Mouse (Mus musculus) hindbrain, postnatal 0 days (tissue): ENCODE results near the gene Jund. TPM values are rescaled to one million over a fixed set of nuclear protein-coding genes. Genes with fewer than 3 reads are reported as not detected.

Experiments
- ATAC-seq: fragments of 200-750 bp; cut with Nextera tagmentation; 2 replicates; pipeline ENCODE4 v1.8.0; 2017; ENCODE audit warnings: mild to moderate bottlenecking, moderate TSS enrichment, moderate library complexity
- DNase-seq: peaks from one replicate; pipeline ENCODE4 v3.0.0-alpha.2; 2015; ENCODE audit warnings: low spot score
- H3K27ac ChIP-seq: fragments of 300-500 bp; sonication (generic); 2 replicates; pipeline ENCODE4 v1.5.1; 2014; ENCODE audit warnings: mild to moderate bottlenecking
- H3K27me3 ChIP-seq: fragments of 300-500 bp; sonication (generic); 2 replicates; pipeline ENCODE4 v1.6.1; 2014; ENCODE audit warnings: low read length, mixed read lengths; ENCODE audit not compliant: insufficient read depth
- H3K36me3 ChIP-seq: fragments of 300-500 bp; sonication (generic); 2 replicates; pipeline ENCODE4 v1.6.1; 2014; ENCODE audit warnings: low read length, mixed read lengths; ENCODE audit not compliant: insufficient read depth
- H3K4me1 ChIP-seq: fragments of 300-500 bp; sonication (generic); 2 replicates; pipeline ENCODE4 v1.6.1; 2014; ENCODE audit warnings: antibody characterized with exemption, low read length, mixed read lengths; ENCODE audit not compliant: insufficient read depth
- H3K4me2 ChIP-seq: fragments of 300-500 bp; sonication (generic); 2 replicates; pipeline ENCODE4 v1.6.1; 2014; ENCODE audit warnings: low read depth, mild to moderate bottlenecking, low read length, moderate library complexity, mixed read lengths
- H3K4me3 ChIP-seq: fragments of 300-500 bp; sonication (generic); 2 replicates; pipeline ENCODE4 v1.5.1; 2014; ENCODE audit warnings: low read length
- H3K9ac ChIP-seq: fragments of 300-500 bp; sonication (generic); replicated peaks from 2 replicates; pipeline ENCODE4 v1.6.1; 2014; ENCODE audit warnings: mild to moderate bottlenecking, low read length, moderate library complexity, mixed read lengths
- H3K9me3 ChIP-seq: fragments of 300-500 bp; sonication (generic); 2 replicates; pipeline ENCODE4 v1.6.1; 2016; ENCODE audit warnings: low read length, mixed read lengths
- CTCF ChIP-seq: IDR thresholded peaks from 2 replicates; pipeline ENCODE4 v1.5.1; 2016; ENCODE audit warnings: antibody characterized with exemption, control low read depth, low read depth
- WGBS: fragments of 180-500 bp; shearing (Covaris S2); extraction: QIAGEN DNeasy Blood & Tissue Kit; methylation state at CpG from one replicate; pipeline ENCODE4 v1.1.7; 2014; 5-methylcytosine and 5-hydroxymethylcytosine counted together
- polyA plus RNA-seq: library from polyadenylated mRNA; unstranded; fragments of >200 nt; fragmentation: Nextera tagmentation; extraction: Ambion mirVana; gene quantifications from 2 replicates; pipeline ENCODE4 v1.2.1, GENCODE M21; 2015
- total RNA-seq: library from RNA; depleted of rRNA; stranded (reverse); fragments of >200 nt; gene quantifications from 2 replicates; pipeline ENCODE4 v1.2.3, GENCODE M21; 2014

Gene Jund
- total and polyA plus RNA-seq, 2 experiments from 2014 or later = 96.3 to 486 TPM

DNA sequence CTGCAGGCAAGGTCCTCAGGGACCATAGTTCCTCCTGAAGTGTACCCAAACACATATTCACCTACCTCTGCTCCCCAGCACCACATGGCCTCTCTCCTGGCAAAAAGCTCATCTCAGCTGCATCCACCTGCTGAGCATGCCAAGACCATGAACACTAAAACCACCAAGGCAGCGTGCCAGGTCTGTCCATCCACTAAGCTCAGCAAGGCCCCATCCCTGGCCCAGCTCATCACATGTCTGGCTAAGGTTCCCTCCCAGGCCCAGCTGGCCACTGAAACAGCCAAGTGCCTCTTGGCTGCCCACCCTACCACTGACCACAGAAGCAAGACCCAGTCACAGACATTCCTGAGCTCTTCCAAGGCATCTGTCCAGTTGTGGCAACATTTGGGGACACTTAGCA lies 11.5 kb downstream of the Jund start:
- no peak overlapping the region for H3K4me2 ChIP-seq
- no peak overlapping the region for H3K27ac ChIP-seq
- no peaks in the 10 kb centered on the region for H3K9me3 ChIP-seq
- no peak for TF ChIP-seq CTCF
- H3K27me3 ChIP-seq = no peaks in the 10 kb centered on the region
- DNase-seq (no peak), ATAC-seq (no peak)
- no peaks in the 10 kb centered on the region for H3K4me1 ChIP-seq
- no peak overlapping the region for H3K9ac ChIP-seq
- H3K36me3 ChIP-seq = no peaks in the 10 kb centered on the region
- WGBS = 62% methylated on average over 1 of the region's 1 CpGs
- no peak overlapping the region for H3K4me3 ChIP-seq

DNA sequence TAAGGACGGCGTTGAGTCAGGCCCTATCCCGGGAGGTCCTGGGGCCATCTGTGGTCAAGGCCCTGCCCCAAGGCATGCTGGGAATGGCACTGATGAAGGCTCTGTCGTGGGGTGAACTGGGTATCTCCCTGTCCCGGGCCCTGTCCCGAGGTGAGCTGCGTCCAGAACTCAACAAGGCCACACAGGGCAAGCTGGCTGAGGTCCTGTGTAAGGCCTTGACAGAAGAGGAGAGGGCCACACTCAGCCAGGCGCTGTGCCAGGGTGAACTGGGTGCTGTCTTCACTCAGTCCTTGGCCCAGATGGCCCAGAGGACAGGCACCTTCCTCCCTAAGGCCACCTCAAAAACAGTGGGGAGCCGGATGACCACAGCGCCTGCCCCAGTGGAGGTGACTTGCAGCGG lies 12.3 kb downstream of the Jund start:
- no peak for TF ChIP-seq CTCF
- ATAC-seq = no peak
- no peak for DNase-seq
- H3K4me3 ChIP-seq = no peak overlapping the region
- no peak overlapping the region for H3K4me2 ChIP-seq
- no peaks in the 10 kb centered on the region for H3K36me3 ChIP-seq
- 87% methylated on average over 11 of the region's 11 CpGs for WGBS
- H3K27me3 ChIP-seq = no peaks in the 10 kb centered on the region
- H3K27ac ChIP-seq = no peak overlapping the region
- no peaks in the 10 kb centered on the region for H3K9me3 ChIP-seq
- no peaks in the 10 kb centered on the region for H3K4me1 ChIP-seq
- no peak overlapping the region for H3K9ac ChIP-seq

DNA sequence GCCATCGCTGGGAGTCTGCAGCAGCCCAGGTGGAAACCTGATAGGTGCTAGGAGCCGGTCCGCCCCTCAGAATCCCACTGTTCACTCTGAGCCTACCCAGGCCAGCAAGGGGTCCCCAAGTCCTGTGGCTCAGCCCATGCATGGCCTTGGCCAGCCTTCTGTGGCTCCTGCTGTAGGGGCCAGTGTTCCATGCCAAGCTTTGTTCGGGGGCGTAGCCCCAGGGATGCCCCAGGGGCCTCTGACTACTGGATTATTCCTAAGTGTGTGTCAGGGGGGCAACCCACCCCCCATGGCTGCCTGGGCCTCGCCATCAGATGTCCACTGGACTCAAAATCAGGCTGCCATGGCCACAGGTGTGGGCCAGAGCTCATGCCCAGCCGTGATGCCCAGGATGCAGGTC lies 15.2 kb downstream of the Jund start:
- WGBS = 78% methylated on average over 7 of the region's 7 CpGs
- ATAC-seq (no peak), DNase-seq (no peak)
- Histone ChIP-seq H3K36me3 (no peaks in the 10 kb centered on the region), H3K4me2 (no peak overlapping the region), H3K4me1 (no peaks in the 10 kb centered on the region), H3K9ac (no peak overlapping the region), H3K9me3 (no peaks in the 10 kb centered on the region), H3K27me3 (no peaks in the 10 kb centered on the region), H3K27ac (no peak overlapping the region), H3K4me3 (no peak overlapping the region)
- TF ChIP-seq CTCF = no peak

DNA sequence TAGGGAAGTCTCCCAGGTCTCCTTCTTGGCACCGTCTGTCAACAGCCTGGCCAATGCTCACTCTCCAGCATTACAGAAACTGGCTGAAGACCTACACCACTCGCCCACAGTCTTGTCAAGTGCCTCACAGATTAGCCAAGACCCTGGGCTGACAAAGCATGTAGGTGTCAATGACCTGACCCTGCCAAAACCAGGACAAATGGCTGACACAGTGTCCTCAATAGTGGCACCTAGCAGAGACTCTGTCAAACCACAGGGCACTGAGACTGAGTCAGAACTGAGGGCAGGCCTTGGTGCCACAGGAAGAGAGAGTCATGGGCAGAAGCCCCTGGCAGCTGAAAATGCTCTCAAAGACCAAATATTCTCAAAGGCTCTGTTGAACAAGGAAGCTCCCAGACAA lies 16.3 kb downstream of the Jund start:
- WGBS = 70% methylated on average over 2 of the region's 2 CpGs

DNA sequence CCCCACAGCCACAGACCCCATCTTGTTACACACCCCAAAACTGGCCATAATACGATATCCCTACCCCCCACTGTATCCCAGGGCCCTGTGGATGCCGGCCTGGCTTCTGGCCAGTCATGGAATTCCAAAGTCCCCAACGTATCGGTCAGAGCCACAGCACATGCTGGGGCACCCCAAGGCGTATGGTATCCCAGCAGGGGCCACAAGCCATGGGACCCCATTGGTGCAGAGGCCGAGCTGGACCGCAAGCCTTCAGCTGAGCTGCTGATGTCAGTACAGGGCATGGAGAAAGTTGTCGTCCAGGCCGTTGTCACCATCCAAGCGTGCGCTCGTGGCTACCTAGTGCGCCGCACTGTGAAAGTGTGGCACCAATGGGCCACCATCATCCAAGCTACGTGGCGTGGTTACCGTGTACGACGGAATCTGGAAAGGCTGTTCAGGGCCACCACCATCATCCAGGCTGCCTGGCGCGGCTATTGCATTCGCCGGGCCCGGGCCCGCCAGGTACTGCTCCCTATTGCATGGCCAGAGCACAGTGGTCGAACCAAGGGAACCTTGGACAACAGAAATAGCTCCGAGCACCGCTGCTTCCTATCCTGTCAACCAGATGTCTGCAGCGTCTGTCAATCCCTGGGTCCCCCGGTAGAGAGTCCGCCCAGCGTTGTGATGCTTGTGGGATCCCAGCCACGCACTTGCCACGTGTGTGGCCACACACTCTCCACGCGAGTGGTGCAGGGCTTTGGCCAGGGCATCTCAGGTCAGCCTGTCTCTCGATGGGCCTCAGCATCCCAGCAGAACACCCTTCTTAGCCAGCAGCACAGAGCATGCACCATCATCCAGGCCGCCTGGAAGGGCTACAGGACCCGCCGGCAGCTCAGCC lies 18.0 kb downstream of the Jund start:
- H3K4me2 ChIP-seq = no peak overlapping the region
- H3K27ac ChIP-seq = no peak overlapping the region
- H3K4me3 ChIP-seq = no peak overlapping the region
- 86% methylated on average over 40 of the region's 40 CpGs for WGBS
- DNase-seq = no peak
- ATAC-seq = no peak
- H3K36me3 ChIP-seq = no peaks in the 10 kb centered on the region
- no peaks in the 10 kb centered on the region for H3K9me3 ChIP-seq
- H3K9ac ChIP-seq = no peak overlapping the region
- no peaks in the 10 kb centered on the region for H3K4me1 ChIP-seq
- no peaks in the 10 kb centered on the region for H3K27me3 ChIP-seq
- no peak for TF ChIP-seq CTCF

More for the DNA sequence above, 16.3 kb downstream of the Jund start:
- Histone ChIP-seq H3K27ac (no peak overlapping the region), H3K4me1 (no peaks in the 10 kb centered on the region), H3K27me3 (no peaks in the 10 kb centered on the region), H3K9ac (no peak overlapping the region), H3K4me2 (no peak overlapping the region), H3K9me3 (no peaks in the 10 kb centered on the region), H3K36me3 (no peaks in the 10 kb centered on the region), H3K4me3 (no peak overlapping the region)
- DNase-seq (no peak), ATAC-seq (no peak)
- TF ChIP-seq CTCF = no peak

DNA sequence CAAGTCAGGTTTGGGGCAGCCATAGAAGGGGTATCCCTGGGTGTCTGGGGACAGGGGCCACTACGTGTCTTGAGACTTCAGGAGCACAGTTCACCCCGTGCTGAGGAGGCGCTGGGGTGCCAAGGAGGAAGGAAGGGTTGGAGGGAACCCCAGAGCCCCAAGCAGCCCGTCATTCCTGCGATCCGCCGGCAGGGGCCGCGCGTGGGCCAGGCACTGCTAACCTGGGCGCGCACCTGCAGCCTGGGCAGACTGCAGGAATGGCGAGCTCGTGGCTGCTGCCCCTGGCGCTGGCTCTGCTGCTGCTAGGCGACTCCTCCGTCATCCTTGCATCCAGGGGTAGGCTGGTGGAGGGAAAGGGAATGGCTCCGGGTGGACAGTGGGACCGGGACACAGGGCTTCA lies 19.5 kb downstream of the Jund start, which contains the start of gene Gm3336:
Gene Gm3336 (plus strand): TSS at position 247 of the 400 bp plus-strand sequence.
- TF ChIP-seq CTCF = peak; percentile 82
- Histone ChIP-seq H3K9me3 (no peaks in the 10 kb centered on the region), H3K4me1 (no peaks in the 10 kb centered on the region), H3K36me3 (no peaks in the 10 kb centered on the region), H3K27ac (no peak within 1 kb of the TSS), H3K4me2 (no peak within 1 kb of the TSS), H3K4me3 (no peak within 1 kb of the TSS), H3K27me3 (no peaks in the 10 kb centered on the region), H3K9ac (no peak within 1 kb of the TSS)
- DNase-seq (peak; percentile 64), ATAC-seq (peak; percentile 31; the same call in 1 of the 2 replicates)
- WGBS = 4% methylated on average over 19 of the region's 19 CpGs

DNA sequence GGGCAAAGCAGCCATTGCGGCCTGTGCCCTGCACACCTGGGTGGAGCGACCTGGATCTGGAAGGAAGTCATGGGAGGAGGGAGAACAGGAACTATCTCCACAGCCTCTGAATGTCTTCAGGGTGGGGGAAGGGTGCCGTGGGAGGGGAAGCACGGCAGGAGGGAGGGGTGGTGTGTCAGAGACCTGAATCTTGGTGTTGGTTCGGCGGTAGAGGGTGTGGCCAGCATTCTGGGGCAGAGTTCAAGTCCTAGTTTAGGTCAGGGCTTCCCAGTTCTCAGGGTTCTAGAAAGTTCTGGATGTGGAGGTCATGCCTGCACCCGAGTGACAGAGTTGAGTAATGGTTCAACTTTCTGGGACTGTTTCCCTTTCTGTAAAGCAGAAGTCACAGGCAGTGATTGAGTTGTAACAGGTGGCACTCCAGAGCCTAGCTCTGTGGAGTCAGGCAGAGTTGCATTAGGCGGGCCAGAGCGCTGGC lies 21.1 kb downstream of the Jund start:
- ATAC-seq = no peak
- Histone ChIP-seq H3K9me3 (no peaks in the 10 kb centered on the region), H3K36me3 (no peaks in the 10 kb centered on the region), H3K27ac (no peak overlapping the region), H3K4me1 (no peaks in the 10 kb centered on the region), H3K4me3 (no peak overlapping the region), H3K9ac (no peak overlapping the region), H3K27me3 (no peaks in the 10 kb centered on the region), H3K4me2 (no peak overlapping the region)
- WGBS = 71% methylated on average over 9 of the region's 9 CpGs
- TF ChIP-seq CTCF = no peak
- no peak for DNase-seq
